Mouse (Mus musculus): ENCODE measurements at regions not wholly inside any gene's neighbourhood (a gene's known extent, or its start where the extent isn't known, plus 50 kb on each side); places are given as distances from the start of the nearest gene placed in this dataset.

DNA sequence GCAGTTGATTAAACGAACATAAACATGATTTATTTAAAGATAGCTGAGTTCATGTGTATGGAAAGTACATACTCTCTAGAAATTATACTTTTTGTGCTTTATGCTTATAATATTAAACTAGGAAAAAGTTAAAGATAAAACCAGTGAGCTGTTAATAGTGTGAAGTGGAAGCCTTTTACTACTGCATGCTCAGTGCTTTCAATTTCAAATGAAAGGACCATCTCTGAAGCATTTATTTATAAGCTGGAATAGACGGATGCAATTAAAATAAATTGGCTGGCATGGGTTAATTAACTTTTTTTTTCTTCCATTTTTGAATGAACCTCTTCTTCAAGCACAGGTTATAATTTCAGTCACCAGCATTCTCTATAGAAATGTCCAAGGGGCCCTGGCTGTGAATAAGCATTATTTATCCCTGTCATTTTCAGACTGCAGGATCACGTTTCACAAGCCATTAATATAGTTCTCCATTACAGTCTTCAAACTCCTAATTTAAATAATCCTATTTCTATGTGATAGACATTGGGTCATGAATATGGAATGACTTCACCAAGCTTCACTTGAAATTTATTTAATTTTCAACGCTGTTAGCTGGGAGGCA is 396.8 kb upstream of the Cdh18 start:
- peak; percentile 72 for ATAC-seq
- H3K9ac ChIP-seq (ENCODE audit: low read depth, low read length), result no peak overlapping the region
- H3K27me3 ChIP-seq (ENCODE audit: control insufficient read depth, insufficient read depth, low read depth, low read length), result no peaks in the 10 kb centered on the region
- no peak overlapping the region for H3K4me3 ChIP-seq (ENCODE audit: low read depth, low read length)
- 43% methylated on average over 4 of the region's 4 CpGs for WGBS
- H3K4me2 ChIP-seq (ENCODE audit: low read length), result no peak overlapping the region
- no peaks in the 10 kb centered on the region for H3K36me3 ChIP-seq (ENCODE audit: control insufficient read depth, insufficient read depth, low read length)
- H3K27ac ChIP-seq (ENCODE audit: low read length), result no peak overlapping the region
- no peaks in the 10 kb centered on the region for H3K4me1 ChIP-seq (ENCODE audit: control insufficient read depth, insufficient read depth, low read length)
- no peaks in the 10 kb centered on the region for H3K9me3 ChIP-seq (replicated peaks; ENCODE audit: control insufficient read depth, low read length, poor library complexity, severe bottlenecking)

DNA sequence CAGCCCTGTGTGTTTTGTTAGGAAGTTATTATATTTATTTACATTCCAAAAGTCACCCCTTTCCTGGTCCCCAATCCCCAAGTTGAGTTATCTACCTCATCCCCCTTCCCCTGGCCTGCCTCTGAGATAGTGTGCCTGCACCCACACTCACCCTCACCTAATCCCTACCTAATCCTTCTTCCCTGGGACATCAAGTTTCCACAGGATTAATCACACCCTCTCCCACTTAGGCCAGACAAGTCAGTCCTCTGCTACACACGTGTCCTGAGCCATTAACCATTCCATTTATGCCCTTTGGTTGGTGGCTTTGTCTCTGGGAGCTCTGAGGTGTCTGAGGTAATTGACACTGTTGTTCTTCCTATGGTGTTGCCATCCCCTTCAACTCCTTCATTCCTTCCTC is 396.1 kb upstream of the Cdh18 start:
- Histone ChIP-seq H3K4me3 (ENCODE audit: low read depth, low read length) (no peak overlapping the region), H3K9ac (ENCODE audit: low read depth, low read length) (no peak overlapping the region), H3K9me3 (replicated peaks; ENCODE audit: control insufficient read depth, low read length, poor library complexity, severe bottlenecking) (no peaks in the 10 kb centered on the region), H3K4me2 (ENCODE audit: low read length) (no peak overlapping the region), H3K36me3 (ENCODE audit: control insufficient read depth, insufficient read depth, low read length) (no peaks in the 10 kb centered on the region), H3K27me3 (ENCODE audit: control insufficient read depth, insufficient read depth, low read depth, low read length) (no peaks in the 10 kb centered on the region), H3K27ac (ENCODE audit: low read length) (no peak overlapping the region), H3K4me1 (ENCODE audit: control insufficient read depth, insufficient read depth, low read length) (no peaks in the 10 kb centered on the region)
- WGBS, result 17% methylated on average over 1 of the region's 1 CpGs
- ATAC-seq, result 0 out of 2 replicates have a peak, but pooled peaks have one; percentile 28

DNA sequence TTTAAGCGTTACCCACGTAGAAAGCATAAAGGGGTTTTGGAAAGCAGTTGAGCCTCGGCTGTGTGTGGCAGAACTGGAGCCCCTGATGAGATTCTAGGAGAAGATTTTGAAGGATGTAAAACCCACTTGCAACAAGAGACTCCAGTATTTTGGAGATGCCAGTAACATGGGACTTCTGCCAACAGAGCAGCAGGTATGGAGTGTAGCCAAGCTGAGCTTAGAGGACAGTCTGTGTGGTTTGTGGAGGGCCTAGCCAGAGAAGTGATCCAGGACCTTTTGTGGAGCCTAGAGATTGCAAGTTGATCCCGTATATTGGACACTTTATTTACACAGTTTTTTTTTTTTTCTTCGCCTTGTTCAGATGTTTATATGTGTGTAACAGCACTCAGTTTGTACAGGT is 378.5 kb upstream of the Cdh18 start:
- Histone ChIP-seq H3K4me1 (ENCODE audit: control insufficient read depth, insufficient read depth, low read length) (no peaks in the 10 kb centered on the region), H3K36me3 (ENCODE audit: control insufficient read depth, insufficient read depth, low read length) (no peaks in the 10 kb centered on the region), H3K9me3 (replicated peaks; ENCODE audit: control insufficient read depth, low read length, poor library complexity, severe bottlenecking) (0 out of 2 replicates have a peak, but pooled peaks cover 2% of the 10 kb centered on the region), H3K4me2 (ENCODE audit: low read length) (no peak overlapping the region), H3K27me3 (ENCODE audit: control insufficient read depth, insufficient read depth, low read depth, low read length) (no peaks in the 10 kb centered on the region), H3K4me3 (ENCODE audit: low read depth, low read length) (no peak overlapping the region), H3K9ac (ENCODE audit: low read depth, low read length) (no peak overlapping the region), H3K27ac (ENCODE audit: low read length) (no peak overlapping the region)
- peak; percentile 48; the same call in 1 of the 2 replicates for ATAC-seq
- WGBS, result 73% methylated on average over 5 of the region's 5 CpGs

DNA sequence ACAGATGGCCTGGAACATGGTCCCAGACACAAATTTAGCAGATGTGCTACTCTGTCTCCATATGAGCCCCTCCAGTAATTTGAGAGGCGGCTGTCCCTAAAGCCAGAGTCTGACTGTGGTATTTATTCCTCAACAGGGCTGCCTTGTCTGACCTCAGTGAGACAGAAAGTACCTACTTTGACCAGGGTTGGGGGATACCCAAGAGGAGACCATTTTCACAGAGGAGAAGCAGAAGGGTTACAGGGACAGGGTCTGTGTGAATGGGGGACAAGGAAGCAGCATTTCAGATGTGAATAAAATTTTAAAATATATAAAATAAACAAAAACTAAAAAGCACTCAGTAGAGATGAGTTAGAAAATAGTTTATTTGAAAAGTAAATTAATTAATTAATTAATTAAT is 339.8 kb upstream of the Cdh18 start:
- Histone ChIP-seq H3K9ac (ENCODE audit: low read depth, low read length) (no peak overlapping the region), H3K4me3 (ENCODE audit: low read depth, low read length) (no peak overlapping the region), H3K4me1 (ENCODE audit: control insufficient read depth, insufficient read depth, low read length) (no peaks in the 10 kb centered on the region), H3K36me3 (ENCODE audit: control insufficient read depth, insufficient read depth, low read length) (no peaks in the 10 kb centered on the region), H3K9me3 (replicated peaks; ENCODE audit: control insufficient read depth, low read length, poor library complexity, severe bottlenecking) (no peaks in the 10 kb centered on the region), H3K4me2 (ENCODE audit: low read length) (no peak overlapping the region), H3K27me3 (ENCODE audit: control insufficient read depth, insufficient read depth, low read depth, low read length) (no peaks in the 10 kb centered on the region), H3K27ac (ENCODE audit: low read length) (no peak overlapping the region)
- no peak for ATAC-seq
- WGBS, result 96% methylated on average over 1 of the region's 1 CpGs

DNA sequence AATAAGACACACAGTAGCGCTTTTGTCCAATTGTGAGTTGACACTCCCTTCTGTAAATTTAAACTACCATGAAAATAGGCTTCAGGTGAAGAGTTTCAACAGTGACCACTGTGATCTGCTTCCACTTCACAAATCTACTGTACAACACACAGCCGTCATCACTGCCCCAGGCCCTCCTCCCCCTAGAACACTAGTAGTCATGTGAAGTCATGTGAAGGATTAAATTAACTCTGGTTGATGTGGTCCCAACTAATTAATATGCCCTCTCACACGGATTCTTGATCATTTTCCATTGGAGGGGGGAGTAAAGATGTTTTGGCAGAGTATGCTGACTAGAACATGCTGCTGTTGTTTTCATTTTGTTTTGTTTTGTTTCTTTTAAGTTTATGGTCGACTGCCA is 316.2 kb upstream of the Cdh18 start:
- no peak overlapping the region for H3K4me2 ChIP-seq (ENCODE audit: low read length)
- H3K4me1 ChIP-seq (ENCODE audit: control insufficient read depth, insufficient read depth, low read length), result no peaks in the 10 kb centered on the region
- H3K9me3 ChIP-seq (replicated peaks; ENCODE audit: control insufficient read depth, low read length, poor library complexity, severe bottlenecking), result no peaks in the 10 kb centered on the region
- no peak overlapping the region for H3K9ac ChIP-seq (ENCODE audit: low read depth, low read length)
- H3K36me3 ChIP-seq (ENCODE audit: control insufficient read depth, insufficient read depth, low read length), result no peaks in the 10 kb centered on the region
- no peak overlapping the region for H3K27ac ChIP-seq (ENCODE audit: low read length)
- WGBS, result 66% methylated on average over 4 of the region's 4 CpGs
- no peak overlapping the region for H3K4me3 ChIP-seq (ENCODE audit: low read depth, low read length)
- ATAC-seq, result no peak
- H3K27me3 ChIP-seq (ENCODE audit: control insufficient read depth, insufficient read depth, low read depth, low read length), result no peaks in the 10 kb centered on the region

DNA sequence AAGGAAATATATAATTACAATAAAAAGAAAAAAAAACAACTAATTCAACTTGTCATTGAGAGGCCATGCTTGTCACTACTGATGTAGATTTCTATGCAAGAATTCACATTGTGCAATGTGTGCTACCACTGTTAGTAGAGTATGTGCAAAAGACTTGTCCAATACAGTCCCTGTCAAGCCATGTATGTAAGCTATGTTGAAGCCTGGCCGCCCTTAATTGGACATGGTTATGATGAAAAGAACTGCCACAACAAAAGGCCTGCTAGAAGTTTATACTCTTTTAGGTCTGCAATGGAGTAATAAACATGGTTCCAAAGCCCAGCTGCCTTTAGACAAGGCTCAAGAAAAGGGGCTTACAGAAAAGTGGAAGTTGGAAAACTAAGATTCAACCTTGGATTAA is 267.9 kb upstream of the Cdh18 start:
- Histone ChIP-seq H3K4me3 (ENCODE audit: low read depth, low read length) (no peak overlapping the region), H3K9ac (ENCODE audit: low read depth, low read length) (no peak overlapping the region), H3K9me3 (replicated peaks; ENCODE audit: control insufficient read depth, low read length, poor library complexity, severe bottlenecking) (no peaks in the 10 kb centered on the region), H3K4me1 (ENCODE audit: control insufficient read depth, insufficient read depth, low read length) (no peaks in the 10 kb centered on the region), H3K36me3 (ENCODE audit: control insufficient read depth, insufficient read depth, low read length) (no peaks in the 10 kb centered on the region), H3K4me2 (ENCODE audit: low read length) (no peak overlapping the region), H3K27ac (ENCODE audit: low read length) (no peak overlapping the region), H3K27me3 (ENCODE audit: control insufficient read depth, insufficient read depth, low read depth, low read length) (no peaks in the 10 kb centered on the region)
- 77% methylated on average over 1 of the region's 1 CpGs for WGBS
- ATAC-seq, result no peak

DNA sequence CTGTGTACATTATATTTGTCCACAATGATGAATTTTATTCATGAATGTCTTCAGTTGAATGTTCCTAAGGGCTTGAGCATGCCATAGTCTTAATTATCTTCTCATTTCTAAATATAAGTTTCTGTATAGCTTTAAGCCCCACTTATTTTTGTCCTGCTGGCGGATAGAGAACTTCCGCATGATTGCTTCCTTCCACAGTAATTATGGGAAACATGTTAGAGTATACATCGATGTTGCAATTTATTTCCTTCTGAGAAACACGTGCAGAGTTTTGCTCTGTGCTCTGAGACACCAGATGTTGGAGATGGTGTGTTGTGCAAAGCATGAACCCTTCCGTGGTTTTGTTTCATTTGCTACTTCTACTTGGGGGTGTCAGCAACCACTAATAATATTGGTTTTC is 237.8 kb upstream of the Cdh18 start:
- no peak overlapping the region for H3K27ac ChIP-seq (ENCODE audit: low read length)
- no peak for ATAC-seq
- no peaks in the 10 kb centered on the region for H3K4me1 ChIP-seq (ENCODE audit: control insufficient read depth, insufficient read depth, low read length)
- no peak overlapping the region for H3K9ac ChIP-seq (ENCODE audit: low read depth, low read length)
- no peaks in the 10 kb centered on the region for H3K9me3 ChIP-seq (replicated peaks; ENCODE audit: control insufficient read depth, low read length, poor library complexity, severe bottlenecking)
- H3K27me3 ChIP-seq (ENCODE audit: control insufficient read depth, insufficient read depth, low read depth, low read length), result no peaks in the 10 kb centered on the region
- H3K4me3 ChIP-seq (ENCODE audit: low read depth, low read length), result no peak overlapping the region
- H3K36me3 ChIP-seq (ENCODE audit: control insufficient read depth, insufficient read depth, low read length), result no peaks in the 10 kb centered on the region
- WGBS, result 76% methylated on average over 5 of the region's 5 CpGs
- no peak overlapping the region for H3K4me2 ChIP-seq (ENCODE audit: low read length)

DNA sequence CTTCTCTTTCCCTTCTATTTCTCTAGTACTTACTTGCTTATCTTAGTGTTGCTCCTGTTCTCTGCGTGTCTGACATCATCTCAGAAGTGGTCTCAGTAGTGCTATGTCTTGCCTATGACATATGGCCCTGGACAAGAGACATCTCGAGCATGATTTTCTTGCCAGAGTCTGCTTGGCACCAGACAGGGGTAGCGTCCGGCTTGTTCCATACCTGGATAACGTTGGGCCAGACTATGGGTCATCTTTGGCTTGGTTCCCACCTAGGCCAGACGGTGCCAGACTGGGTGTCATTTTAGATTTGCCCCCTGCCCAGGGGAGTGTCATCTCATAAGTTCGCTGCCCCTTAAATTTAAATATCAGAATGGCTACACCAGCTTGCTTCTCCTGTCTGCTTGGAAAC is 229.8 kb upstream of the Cdh18 start:
- no peak overlapping the region for H3K4me2 ChIP-seq (ENCODE audit: low read length)
- H3K9me3 ChIP-seq (replicated peaks; ENCODE audit: control insufficient read depth, low read length, poor library complexity, severe bottlenecking), result no peaks in the 10 kb centered on the region
- 85% methylated on average over 7 of the region's 7 CpGs for WGBS
- no peak overlapping the region for H3K9ac ChIP-seq (ENCODE audit: low read depth, low read length)
- H3K4me3 ChIP-seq (ENCODE audit: low read depth, low read length), result no peak overlapping the region
- no peaks in the 10 kb centered on the region for H3K4me1 ChIP-seq (ENCODE audit: control insufficient read depth, insufficient read depth, low read length)
- ATAC-seq, result no peak
- H3K36me3 ChIP-seq (ENCODE audit: control insufficient read depth, insufficient read depth, low read length), result no peaks in the 10 kb centered on the region
- H3K27ac ChIP-seq (ENCODE audit: low read length), result no peak overlapping the region
- H3K27me3 ChIP-seq (ENCODE audit: control insufficient read depth, insufficient read depth, low read depth, low read length), result no peaks in the 10 kb centered on the region

DNA sequence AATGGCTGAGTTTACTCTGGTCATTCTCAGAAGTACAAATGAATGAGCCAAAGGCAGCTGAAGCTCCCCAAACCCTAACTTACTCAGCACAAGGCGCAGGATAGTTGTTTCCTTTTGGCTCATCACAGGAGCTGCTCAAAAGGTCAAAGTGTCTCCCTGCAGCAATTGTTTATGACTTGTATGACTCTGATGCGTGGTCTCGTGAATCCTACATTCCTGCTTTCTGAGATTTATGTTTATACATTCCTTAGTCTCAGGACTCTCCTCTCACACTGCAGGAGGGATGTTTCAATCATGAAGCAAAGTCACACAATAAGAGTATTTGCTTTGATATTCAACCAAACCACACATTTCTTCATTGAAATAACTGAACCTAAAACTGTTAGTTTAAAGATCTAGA is 209.9 kb upstream of the Cdh18 start:
- no peak overlapping the region for H3K4me2 ChIP-seq (ENCODE audit: low read length)
- H3K36me3 ChIP-seq (ENCODE audit: control insufficient read depth, insufficient read depth, low read length), result no peaks in the 10 kb centered on the region
- no peaks in the 10 kb centered on the region for H3K9me3 ChIP-seq (replicated peaks; ENCODE audit: control insufficient read depth, low read length, poor library complexity, severe bottlenecking)
- WGBS, result 68% methylated on average over 3 of the region's 3 CpGs
- ATAC-seq, result no peak
- H3K4me3 ChIP-seq (ENCODE audit: low read depth, low read length), result no peak overlapping the region
- H3K9ac ChIP-seq (ENCODE audit: low read depth, low read length), result no peak overlapping the region
- H3K27ac ChIP-seq (ENCODE audit: low read length), result no peak overlapping the region
- no peaks in the 10 kb centered on the region for H3K4me1 ChIP-seq (ENCODE audit: control insufficient read depth, insufficient read depth, low read length)
- no peaks in the 10 kb centered on the region for H3K27me3 ChIP-seq (ENCODE audit: control insufficient read depth, insufficient read depth, low read depth, low read length)
